Mouse (Mus musculus) erythroblast, embryonic 14.5 days (primary cell): Measurements from ENCODE around the gene Hpf1.

ENCODE experiments used
- GATA1 ChIP-seq: IDR thresholded peaks from 2 replicates; pipeline ENCODE4 v1.6.1; 2012; ENCODE audit warnings: low read length, inconsistent platforms, mixed read lengths
- TAL1 ChIP-seq: IDR thresholded peaks from 3 replicates; pipeline ENCODE4 v1.6.1; 2012; ENCODE audit warnings: low read length, inconsistent platforms, mixed read lengths

GRCm38 (mm10) chr8:60883419-60884137, 6.6 kb upstream of the Hpf1 start:
- TF ChIP-seq GATA1 (no peak), TAL1 (no peak)
